Mouse (Mus musculus): ENCODE results near the gene Rsph6a. TPM values are rescaled to one million over a fixed set of nuclear protein-coding genes. Genes with fewer than 3 reads are reported as not detected.

Rsph6a gene
- polyA plus RNA-seq, 1 experiment from 2014 or later = not detected

GRCm38 (mm10) chr7:19095751-19096110 is 41.2 kb downstream of the Rsph6a start:
- H3K4me2 ChIP-seq (replicated peaks) = peak overlapping the region; percentile 89

GRCm38 (mm10) chr7:19096421-19096976 is 42.0 kb downstream of the Rsph6a start:
- ATAC-seq (ENCODE audit: low FRiP score) = no peak
- peaks cover 19% of the 10 kb centered on the region for H3K27me3 ChIP-seq
- peak overlapping the region; percentile 89 for H3K4me2 ChIP-seq (replicated peaks)
- WGBS = 58% methylated on average over 5 of the region's 5 CpGs
- 0 out of 2 replicates have a peak, but pooled peaks cover under 1% of the 10 kb centered on the region for H3K36me3 ChIP-seq
- H3K4me1 ChIP-seq = peaks cover 54% of the 10 kb centered on the region
- H3K4me3 ChIP-seq = peak overlapping the region; percentile 56
- no peak overlapping the region for H3K27ac ChIP-seq
- peak overlapping the region; percentile 85 for H3K9ac ChIP-seq
- no peaks in the 10 kb centered on the region for H3K9me3 ChIP-seq (replicated peaks)

More at GRCm38 (mm10) chr7:19095751-19096110, 41.2 kb downstream of the Rsph6a start:
- Histone ChIP-seq H3K27ac (peak overlapping the region; percentile 92), H3K36me3 (peaks cover 6% of the 10 kb centered on the region), H3K27me3 (peaks cover 27% of the 10 kb centered on the region), H3K9me3 (replicated peaks) (no peaks in the 10 kb centered on the region), H3K4me1 (peaks cover 54% of the 10 kb centered on the region), H3K9ac (peak overlapping the region; percentile 85), H3K4me3 (peak overlapping the region; percentile 56)
- WGBS = under 1% methylated on average over 19 of the region's 19 CpGs
- ATAC-seq (ENCODE audit: low FRiP score) = no peak

GRCm38 (mm10) chr7:19097217-19097616 is 42.7 kb downstream of the Rsph6a start:
- H3K4me2 ChIP-seq (replicated peaks) = no peak overlapping the region
- no peaks in the 10 kb centered on the region for H3K36me3 ChIP-seq
- H3K27me3 ChIP-seq = peaks cover 12% of the 10 kb centered on the region; the same call in 1 of the 2 replicates
- H3K9ac ChIP-seq = no peak overlapping the region
- H3K4me1 ChIP-seq = peaks cover 48% of the 10 kb centered on the region
- no peak for ATAC-seq (ENCODE audit: low FRiP score)
- H3K9me3 ChIP-seq (replicated peaks) = no peaks in the 10 kb centered on the region
- no peak overlapping the region for H3K27ac ChIP-seq
- WGBS = 69% methylated on average over 2 of the region's 2 CpGs
- H3K4me3 ChIP-seq = no peak overlapping the region

- Histone ChIP-seq H3K9me3 (replicated peaks) (no peaks in the 10 kb centered on the region), H3K9ac (no peak overlapping the region), H3K27ac (no peak overlapping the region), H3K4me1 (peaks cover 42% of the 10 kb centered on the region), H3K4me2 (replicated peaks) (no peak overlapping the region), H3K27me3 (0 out of 2 replicates have a peak, but pooled peaks cover 9% of the 10 kb centered on the region), H3K36me3 (no peaks in the 10 kb centered on the region), H3K4me3 (no peak overlapping the region)
- no peak for ATAC-seq (ENCODE audit: low FRiP score)
Measured at GRCm38 (mm10) chr7:19097863-19098262, 43.4 kb downstream of the Rsph6a start.

GRCm38 (mm10) chr7:19098811-19099210 is 44.3 kb downstream of the Rsph6a start:
- ATAC-seq (ENCODE audit: low FRiP score) = no peak
- 65% methylated on average over 7 of the region's 7 CpGs for WGBS
- H3K27me3 ChIP-seq = 0 out of 2 replicates have a peak, but pooled peaks cover 9% of the 10 kb centered on the region

GRCm38 (mm10) chr7:19100290-19100689 is 45.8 kb downstream of the Rsph6a start:
- Histone ChIP-seq H3K27ac (no peak overlapping the region), H3K4me2 (replicated peaks) (no peak overlapping the region), H3K36me3 (no peaks in the 10 kb centered on the region), H3K4me1 (peaks cover 24% of the 10 kb centered on the region), H3K27me3 (0 out of 2 replicates have a peak, but pooled peaks cover 2% of the 10 kb centered on the region), H3K9ac (no peak overlapping the region), H3K4me3 (no peak overlapping the region), H3K9me3 (replicated peaks) (no peaks in the 10 kb centered on the region)
- 94% methylated on average over 1 of the region's 1 CpGs for WGBS
- no peak for ATAC-seq (ENCODE audit: low FRiP score)

More at GRCm38 (mm10) chr7:19098811-19099210, 44.3 kb downstream of the Rsph6a start:
- no peak overlapping the region for H3K9ac ChIP-seq
- H3K4me1 ChIP-seq = peaks cover 33% of the 10 kb centered on the region
- H3K4me3 ChIP-seq = no peak overlapping the region
- no peak overlapping the region for H3K4me2 ChIP-seq (replicated peaks)
- no peak overlapping the region for H3K27ac ChIP-seq
- H3K9me3 ChIP-seq (replicated peaks) = no peaks in the 10 kb centered on the region
- no peaks in the 10 kb centered on the region for H3K36me3 ChIP-seq

GRCm38 (mm10) chr7:19103741-19104140 is 49.3 kb downstream of the Rsph6a start:
- H3K4me1 ChIP-seq = 0 out of 2 replicates have a peak, but pooled peaks cover 3% of the 10 kb centered on the region
- no peaks in the 10 kb centered on the region for H3K36me3 ChIP-seq
- H3K27ac ChIP-seq = no peak overlapping the region
- H3K9me3 ChIP-seq (replicated peaks) = no peaks in the 10 kb centered on the region
- H3K4me2 ChIP-seq (replicated peaks) = no peak overlapping the region
- no peaks in the 10 kb centered on the region for H3K27me3 ChIP-seq
- no peak overlapping the region for H3K4me3 ChIP-seq
- ATAC-seq (ENCODE audit: low FRiP score) = no peak
- H3K9ac ChIP-seq = no peak overlapping the region

GRCm38 (mm10) chr7:19104486-19104885 is 50.0 kb downstream of the Rsph6a start:
- Histone ChIP-seq H3K36me3 (no peaks in the 10 kb centered on the region), H3K27ac (no peak overlapping the region), H3K27me3 (no peaks in the 10 kb centered on the region), H3K4me3 (no peak overlapping the region), H3K4me1 (no peaks in the 10 kb centered on the region), H3K9ac (no peak overlapping the region), H3K9me3 (replicated peaks) (no peaks in the 10 kb centered on the region), H3K4me2 (replicated peaks) (no peak overlapping the region)
- WGBS = 88% methylated on average over 2 of the region's 2 CpGs
- ATAC-seq (ENCODE audit: low FRiP score) = no peak

- ATAC-seq (ENCODE audit: low FRiP score) = no peak
- Histone ChIP-seq H3K9me3 (replicated peaks) (no peaks in the 10 kb centered on the region), H3K4me2 (replicated peaks) (no peak overlapping the region), H3K4me1 (no peaks in the 10 kb centered on the region), H3K36me3 (no peaks in the 10 kb centered on the region), H3K9ac (no peak overlapping the region), H3K27ac (no peak overlapping the region), H3K27me3 (no peaks in the 10 kb centered on the region), H3K4me3 (no peak overlapping the region)
- WGBS = 72% methylated on average over 3 of the region's 3 CpGs
Measured at GRCm38 (mm10) chr7:19107436-19107835, 52.9 kb downstream of the Rsph6a start.

GRCm38 (mm10) chr7:19109565-19109964 is 55.1 kb downstream of the Rsph6a start:
- Histone ChIP-seq H3K36me3 (no peaks in the 10 kb centered on the region), H3K4me2 (replicated peaks) (no peak overlapping the region), H3K27ac (no peak overlapping the region), H3K27me3 (no peaks in the 10 kb centered on the region), H3K9ac (no peak overlapping the region), H3K4me3 (no peak overlapping the region), H3K9me3 (replicated peaks) (no peaks in the 10 kb centered on the region), H3K4me1 (no peaks in the 10 kb centered on the region)
- no peak for ATAC-seq (ENCODE audit: low FRiP score)
- WGBS = 97% methylated on average over 1 of the region's 1 CpGs

- H3K4me3 ChIP-seq = peak within 1 kb of the TSS; percentile 16
- peak; percentile 14; the same call in 1 of the 2 replicates for ATAC-seq (ENCODE audit: low FRiP score)
- peak within 1 kb of the TSS; percentile 48 for H3K4me2 ChIP-seq (replicated peaks)
- H3K27ac ChIP-seq = no peak within 1 kb of the TSS
- no peaks in the 10 kb centered on the region for H3K36me3 ChIP-seq
- H3K4me1 ChIP-seq = peaks cover 17% of the 10 kb centered on the region
- H3K27me3 ChIP-seq = peaks cover 12% of the 10 kb centered on the region; the same call in 1 of the 2 replicates
- 17% methylated on average over 64 of the region's 64 CpGs for whole genome bisulfite sequencing
- H3K9me3 ChIP-seq (replicated peaks) = peaks cover 8% of the 10 kb centered on the region; the same call in 1 of the 2 replicates
- H3K9ac ChIP-seq = no peak within 1 kb of the TSS
Measured at GRCm38 (mm10) chr7:19118028-19118771, 63.7 kb downstream of the Rsph6a start, which contains the start of gene Gm4969. Gene Gm4969, minus strand, starts transcription at chr7:19118368.

- peak; percentile 44; the same call in 1 of the 2 replicates for ATAC-seq (ENCODE audit: low FRiP score)
- Histone ChIP-seq H3K9me3 (replicated peaks) (peaks cover 8% of the 10 kb centered on the region; the same call in 1 of the 2 replicates), H3K4me1 (peaks cover 17% of the 10 kb centered on the region), H3K4me2 (replicated peaks) (no peak overlapping the region), H3K27ac (no peak overlapping the region), H3K36me3 (no peaks in the 10 kb centered on the region), H3K4me3 (no peak overlapping the region), H3K9ac (no peak overlapping the region), H3K27me3 (peaks cover 12% of the 10 kb centered on the region; the same call in 1 of the 2 replicates)
- WGBS = 92% methylated on average over 8 of the region's 8 CpGs
Measured at GRCm38 (mm10) chr7:19119083-19119482, 64.6 kb downstream of the Rsph6a start.

All from hindbrain, embryonic 12.5 days (tissue).